Mouse (Mus musculus): Measurements from ENCODE around the gene Car5b.

DNA sequence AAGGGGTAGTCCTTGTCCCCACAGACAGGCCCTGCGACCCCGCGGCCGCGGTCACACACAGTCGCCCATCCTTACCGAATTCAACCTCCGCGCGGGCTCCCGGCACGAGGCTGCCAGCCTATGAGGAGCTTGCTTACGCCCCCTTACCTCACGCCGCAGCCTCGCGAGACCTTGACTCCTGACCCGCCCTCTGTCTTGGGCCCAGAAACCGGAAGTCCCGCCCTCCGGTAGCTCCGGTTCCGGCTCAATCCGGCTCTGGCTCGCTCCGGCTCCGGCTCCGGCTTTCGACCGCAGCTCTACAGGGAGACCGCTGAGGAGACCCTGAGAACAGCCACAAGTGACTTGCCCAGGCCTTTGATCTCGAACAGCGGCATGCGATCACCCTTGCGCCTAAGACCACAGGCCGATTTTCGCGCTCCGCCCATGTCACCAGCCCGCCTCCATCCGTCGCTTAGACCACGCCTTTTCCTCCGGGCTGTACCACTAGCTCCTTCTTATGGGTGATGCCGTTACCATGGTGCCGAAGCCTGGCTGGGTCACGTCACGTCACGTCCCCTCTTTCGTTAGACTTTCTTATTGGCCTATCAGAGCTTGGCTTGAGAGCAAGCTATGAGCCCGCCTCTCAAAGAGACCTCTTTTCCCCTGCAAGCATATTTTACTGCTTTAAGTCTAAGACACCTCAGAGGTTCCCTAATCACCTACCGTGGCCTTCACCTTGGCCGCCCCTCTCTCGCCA, 48.4 kb upstream of the Car5b start, which contains the start of gene Siah1b:
- no peak for TF ChIP-seq CTCF (IDR thresholded peaks at IDR 0.05 in 2 of 3, conservative IDR thresholded peaks at IDR 0.05 in 1 of 3; ENCODE audit: control insufficient read depth in 1 of 3, insufficient read depth in 1 of 3, low read depth in 2 of 3, low read length in 3 of 3, poor library complexity in 1 of 3, severe bottlenecking in 1 of 3)
- no peak for TF ChIP-seq TAL1 (IDR thresholded peaks at IDR 0.05; ENCODE audit: low read length)
- peak; percentile 94 for TF ChIP-seq CHD2 (IDR thresholded peaks at IDR 0.05; ENCODE audit: low read length)
- TF ChIP-seq POLR2A (IDR thresholded peaks at IDR 0.05; ENCODE audit: control insufficient read depth in 1 of 2, insufficient read depth in 1 of 2, low read depth in 1 of 2, low read length in 2 of 2, poor library complexity in 1 of 2) = peak; percentile 19 to 79; a peak in 3 of 4 replicates
- peak; percentile 91 for TF ChIP-seq MXI1 (IDR thresholded peaks at IDR 0.05; ENCODE audit: low read depth, low read length)
- no peak for TF ChIP-seq MAFK (IDR thresholded peaks at IDR 0.05; ENCODE audit: borderline replicate concordance, low read depth, low read length)
- peak; percentile 93 for TF ChIP-seq TBP (IDR thresholded peaks at IDR 0.05; ENCODE audit: low read depth, low read length)
- TF ChIP-seq EP300 (IDR thresholded peaks at IDR 0.05; ENCODE audit: low read depth in 1 of 2, low read length in 2 of 2) = peak in 1 of 2 experiments; percentile 30; a peak in 1 of 4 replicates
- peak; percentile 97 for TF ChIP-seq ZMIZ1 (IDR thresholded peaks at IDR 0.05; ENCODE audit: low read depth, low read length)
